Mouse (Mus musculus): ENCODE data around the gene Nf1.

The Nf1 gene

GRCm38 (mm10) chr11:79328060-79328459 is 11.4 kb upstream of the Nf1 start:
- DNase-seq (ENCODE audit: low spot score): no peak

- DNase-seq (ENCODE audit: low spot score): no peak
Observed at GRCm38 (mm10) chr11:79329585-79329984, 9.9 kb upstream of the Nf1 start.

DNA sequence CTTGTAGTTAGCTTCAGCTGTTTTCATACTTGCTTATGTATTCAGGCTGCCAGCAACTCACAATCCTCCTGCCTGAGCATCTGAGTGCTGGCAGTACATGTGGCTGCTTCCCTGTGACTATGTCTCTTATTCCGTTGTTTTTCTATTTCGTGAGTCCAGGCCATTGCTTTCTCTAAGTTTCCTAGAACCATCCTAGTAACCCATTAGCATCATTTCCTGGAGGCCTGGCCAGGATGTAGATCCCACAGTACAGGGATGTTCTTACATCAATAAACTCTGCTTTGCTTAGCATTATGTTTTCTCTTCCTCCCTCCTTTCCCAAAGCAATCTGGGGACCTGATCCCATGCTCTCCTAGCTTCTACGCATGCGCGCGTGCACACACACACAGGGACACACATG is 4.4 kb upstream of the Nf1 start:
- no peak for DNase-seq (ENCODE audit: low spot score)

DNA sequence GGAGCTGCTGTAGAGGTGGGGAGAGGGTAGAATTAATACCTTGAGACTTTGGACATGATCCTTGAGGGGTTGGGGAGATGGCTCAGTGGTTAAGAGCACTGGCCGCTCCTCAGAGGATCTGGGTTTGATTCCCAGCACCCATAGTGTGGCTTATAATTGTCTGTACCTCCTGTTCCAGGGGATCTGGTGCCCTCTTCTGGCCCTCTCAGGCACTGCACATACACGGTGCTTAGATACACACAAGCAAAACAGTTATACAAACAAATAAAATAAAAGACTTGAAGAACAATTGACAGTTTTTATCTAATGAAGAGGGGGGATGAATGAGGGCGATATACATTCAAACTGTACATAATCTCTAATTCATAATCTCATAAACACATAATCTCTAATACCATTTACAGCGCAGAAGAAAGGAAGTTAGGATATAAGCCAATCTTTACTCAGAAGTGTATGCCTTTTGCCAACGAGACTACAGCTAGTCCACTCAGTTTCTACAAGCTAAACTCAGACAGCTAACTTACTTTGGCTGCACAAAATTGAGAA is 2.7 kb upstream of the Nf1 start:
- no peak for DNase-seq (ENCODE audit: low spot score)

DNA sequence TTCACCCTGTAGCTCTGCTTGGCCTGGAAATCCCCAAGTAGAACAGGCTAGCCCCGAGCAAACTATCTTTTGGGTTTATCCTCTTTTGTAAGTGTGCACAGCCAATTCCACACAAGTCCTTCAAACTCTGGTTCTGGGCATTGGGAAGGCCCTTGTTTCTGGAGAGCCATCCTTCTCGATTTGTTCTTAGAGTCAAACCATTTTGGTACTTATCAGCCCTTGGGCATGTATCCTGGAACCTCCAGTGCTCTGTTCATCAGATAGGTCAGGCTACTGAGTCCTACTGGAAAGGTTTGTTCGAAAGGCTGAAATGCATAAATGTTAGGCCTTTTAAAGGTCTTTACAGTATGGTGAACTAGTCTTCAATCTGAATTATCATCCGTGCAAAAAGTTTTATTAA is 872 bp upstream of the Nf1 start:
- no peak for DNase-seq (ENCODE audit: low spot score)

DNA sequence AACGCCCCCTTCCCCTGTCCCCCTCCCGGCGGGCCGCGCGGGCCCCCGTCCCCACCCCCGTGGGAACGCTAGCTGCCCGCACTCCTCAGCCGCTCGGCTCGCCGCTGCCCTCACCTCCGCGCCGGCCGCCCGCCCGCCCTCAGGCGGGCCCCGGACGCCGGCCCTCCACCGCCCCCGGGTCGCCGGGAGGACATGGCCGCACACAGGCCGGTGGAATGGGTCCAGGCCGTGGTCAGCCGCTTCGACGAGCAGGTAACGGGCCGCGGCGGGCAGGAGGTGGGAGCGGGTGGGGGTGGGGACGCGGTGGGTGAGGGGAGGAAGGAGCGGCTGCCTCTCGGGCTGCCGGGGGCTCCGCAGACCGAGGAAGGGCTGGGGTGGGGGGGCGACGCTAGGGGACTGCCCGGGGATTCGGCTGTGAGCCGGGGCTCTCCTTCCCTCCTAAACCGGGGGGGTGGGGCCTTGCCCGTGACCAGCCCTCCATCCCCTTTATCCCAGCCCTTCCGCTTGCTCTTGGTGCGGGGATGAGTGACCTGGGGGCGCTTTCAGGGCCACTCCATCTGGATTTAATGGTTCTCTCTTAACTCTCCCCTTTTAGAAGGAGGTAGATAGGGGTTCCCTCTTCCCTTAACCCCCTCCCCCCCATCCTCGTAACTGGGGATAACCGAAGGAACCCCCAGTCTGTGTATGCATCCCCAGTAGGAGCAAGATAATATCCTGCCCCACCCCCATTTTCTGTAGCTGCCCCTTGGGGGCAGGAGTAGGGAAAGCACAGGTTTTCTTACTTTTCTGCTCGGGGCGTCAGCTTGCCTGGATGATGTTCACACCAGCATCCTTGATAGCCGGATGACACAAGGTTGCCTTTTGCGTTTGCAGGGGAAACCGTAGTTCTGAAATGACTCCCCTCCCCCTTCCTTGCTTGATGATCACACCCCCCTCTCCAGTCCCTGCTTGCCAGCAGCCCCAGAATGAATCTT is 602 bp downstream of the Nf1 start:
- DNase-seq (ENCODE audit: low spot score): no peak

DNA sequence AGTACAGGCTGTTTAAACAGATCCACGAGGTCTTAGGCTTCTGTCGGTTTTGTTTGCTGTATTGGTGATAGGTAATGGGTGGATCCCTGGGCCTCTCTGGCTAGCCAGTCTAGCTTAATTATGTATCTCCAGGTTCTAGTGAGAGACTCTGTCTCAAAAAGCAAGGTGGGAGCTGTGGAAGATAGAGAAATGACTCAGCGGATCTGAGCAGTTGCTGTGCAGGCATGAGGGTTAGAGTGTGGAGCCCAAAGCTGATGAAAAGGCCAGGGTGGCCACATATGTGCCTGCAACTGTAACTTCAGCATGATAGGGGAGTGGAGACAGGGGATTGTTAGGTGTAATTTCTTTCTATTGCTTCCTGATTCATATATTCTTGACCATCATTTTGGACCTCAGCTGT is 17.5 kb downstream of the Nf1 start:
- no peak for DNase-seq (ENCODE audit: low spot score)

DNA sequence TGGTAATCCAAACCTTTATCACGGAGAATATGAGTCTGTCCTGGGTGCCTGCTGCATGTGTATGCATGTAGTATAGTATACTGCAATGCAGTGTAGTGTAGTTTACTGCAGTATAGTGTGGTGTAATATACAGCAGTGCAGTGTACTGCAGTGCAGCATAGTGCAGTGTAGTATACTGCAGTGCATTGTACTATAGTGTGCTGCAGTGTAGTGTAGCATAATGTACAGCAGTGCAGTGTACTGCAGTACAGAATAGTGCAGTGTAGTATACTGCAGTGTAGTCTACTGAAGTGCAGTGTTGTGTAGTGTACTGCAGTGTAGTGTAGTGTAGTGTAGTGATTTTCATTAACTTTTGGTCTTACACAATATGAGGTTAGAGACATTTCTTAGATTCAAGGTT is 17.9 kb downstream of the Nf1 start:
- DNase-seq (ENCODE audit: low spot score): no peak

DNA sequence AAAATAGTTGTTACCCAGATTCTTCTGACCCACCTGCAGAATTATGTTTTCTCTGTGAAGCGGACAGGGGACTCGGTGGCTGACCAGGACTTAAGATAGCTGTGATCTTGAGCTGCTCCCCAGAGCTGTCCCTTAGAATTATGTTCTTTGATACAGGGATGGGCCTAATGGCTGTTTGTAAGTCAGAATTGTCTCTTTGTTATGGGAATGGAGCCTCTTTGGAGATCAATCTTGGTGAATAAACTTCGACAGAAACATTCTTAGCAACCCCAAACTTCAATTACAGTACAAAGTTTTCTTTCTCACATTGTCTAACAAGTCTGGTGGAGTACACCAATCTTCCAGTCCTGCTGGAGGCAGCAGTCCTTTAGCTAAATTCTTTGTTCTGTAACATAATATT is 25.5 kb downstream of the Nf1 start:
- no peak for DNase-seq (ENCODE audit: low spot score)

DNA sequence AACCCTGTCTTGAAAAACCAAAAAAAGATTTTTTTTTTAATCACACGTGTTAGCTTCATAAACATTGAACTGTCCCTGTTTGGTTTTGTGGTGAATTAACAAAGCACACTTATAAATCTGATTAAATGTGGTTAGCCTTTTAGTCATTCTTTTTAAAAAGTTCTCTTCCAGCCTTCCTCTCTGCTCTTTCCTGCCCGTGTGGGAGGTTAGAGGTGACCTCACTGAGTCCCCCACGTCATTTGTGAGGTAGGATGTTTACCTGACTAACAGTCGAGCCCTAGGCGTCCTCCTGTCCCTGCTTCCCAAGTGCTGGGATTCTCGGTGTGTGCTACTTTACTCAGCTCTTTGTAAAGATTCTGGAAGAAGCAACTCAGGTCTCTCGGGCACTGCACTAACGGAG is 26.8 kb downstream of the Nf1 start:
- no peak for DNase-seq (ENCODE audit: low spot score)

DNA sequence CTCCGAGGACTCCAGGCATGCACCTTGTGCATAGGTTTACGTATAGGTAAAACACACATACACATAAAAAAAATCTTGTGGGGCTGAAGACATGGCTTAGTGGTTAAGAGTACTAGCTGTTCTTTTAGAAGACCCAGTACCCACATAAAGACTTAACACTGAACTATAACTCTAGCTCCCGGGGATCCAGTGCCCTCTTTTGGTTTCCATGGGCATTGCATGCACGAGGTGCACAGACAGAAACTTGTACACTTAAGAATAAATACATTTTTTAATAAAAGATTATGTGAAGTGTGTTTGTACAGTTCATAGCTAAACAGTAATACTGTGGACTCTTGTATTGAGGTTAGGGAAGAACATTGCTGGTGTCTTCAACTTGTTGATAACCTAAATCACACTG is 33.5 kb downstream of the Nf1 start:
- no peak for DNase-seq (ENCODE audit: low spot score)

DNA sequence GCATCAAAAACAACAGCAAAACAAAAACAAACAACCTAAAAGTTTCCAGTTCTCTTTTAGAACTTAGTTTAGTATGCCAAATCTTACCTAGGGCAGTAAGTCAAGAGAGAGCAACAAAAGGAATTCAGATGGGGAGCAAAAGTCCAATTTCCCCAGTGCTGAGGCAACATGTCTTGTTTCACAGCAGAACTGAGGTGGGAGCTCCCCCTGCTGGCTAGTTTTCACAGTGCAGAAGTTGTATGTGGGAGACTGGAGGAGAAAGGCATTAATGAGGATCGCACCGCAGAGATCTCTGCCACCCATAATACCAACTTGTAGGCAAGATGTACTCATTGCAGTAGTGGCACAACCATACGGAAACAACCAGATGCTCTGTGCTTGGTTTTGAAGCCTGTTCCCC is 58.8 kb downstream of the Nf1 start:
- peak; percentile 63 for DNase-seq (ENCODE audit: low spot score)

GRCm38 (mm10) chr11:79403625-79404319 is 64.3 kb downstream of the Nf1 start:
- DNase-seq (ENCODE audit: low spot score): no peak

DNA sequence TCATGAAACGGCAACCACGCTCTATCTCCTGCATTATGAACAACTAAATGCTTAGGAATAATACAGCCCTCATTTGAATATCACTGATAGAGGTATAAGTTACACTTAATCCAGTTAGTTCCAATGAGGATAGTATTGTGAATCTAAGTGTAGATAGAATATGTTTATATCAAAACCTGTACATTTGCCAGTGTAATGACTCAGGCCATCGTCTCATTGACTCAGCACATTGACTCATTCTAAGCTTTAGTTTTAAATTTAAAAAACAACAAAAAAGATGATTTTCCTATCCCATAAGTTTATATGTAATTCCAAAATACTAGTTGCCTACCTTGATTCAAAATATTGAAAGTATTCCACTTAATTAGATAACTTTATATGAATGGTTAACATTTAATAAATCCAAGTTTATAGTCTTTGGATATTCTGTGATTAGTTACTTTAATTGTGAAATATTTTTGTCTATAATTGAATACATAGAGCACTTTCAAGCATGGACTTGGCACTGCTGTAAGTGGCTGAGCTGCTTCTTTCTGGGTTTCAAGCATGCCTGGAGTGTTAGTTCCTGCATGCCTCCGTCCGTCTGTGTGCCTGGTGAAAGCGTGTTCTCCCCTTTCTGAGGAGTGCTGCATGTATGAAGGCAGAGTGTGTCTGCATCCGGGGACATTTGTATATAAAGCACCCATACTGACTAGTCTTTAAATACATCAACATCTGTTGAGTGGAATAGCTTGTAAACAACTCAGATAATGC is 74.4 kb downstream of the Nf1 start:
- DNase-seq (ENCODE audit: low spot score): no peak

DNA sequence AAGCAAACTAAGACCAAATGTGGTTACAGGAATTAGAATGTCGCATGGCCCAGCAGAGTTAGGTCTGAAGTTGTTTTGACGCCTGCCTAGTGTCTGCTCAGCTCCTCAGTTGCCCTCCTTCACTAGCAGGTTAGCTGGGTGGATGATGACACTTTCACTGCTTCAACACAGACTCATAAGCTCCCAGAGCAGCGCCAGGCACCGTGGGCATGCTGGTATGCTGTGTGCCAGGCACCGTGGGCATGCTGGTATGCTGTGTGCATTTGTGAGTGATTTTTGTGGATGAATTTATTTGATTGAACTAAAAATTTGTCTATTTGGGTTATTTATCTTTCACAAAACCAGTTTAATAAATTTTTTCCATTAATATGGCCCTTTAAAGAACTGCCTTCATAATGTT is 83.0 kb downstream of the Nf1 start:
- DNase-seq (ENCODE audit: low spot score): no peak

GRCm38 (mm10) chr11:79426571-79426970 is 87.1 kb downstream of the Nf1 start:
- no peak for DNase-seq (ENCODE audit: low spot score)

DNA sequence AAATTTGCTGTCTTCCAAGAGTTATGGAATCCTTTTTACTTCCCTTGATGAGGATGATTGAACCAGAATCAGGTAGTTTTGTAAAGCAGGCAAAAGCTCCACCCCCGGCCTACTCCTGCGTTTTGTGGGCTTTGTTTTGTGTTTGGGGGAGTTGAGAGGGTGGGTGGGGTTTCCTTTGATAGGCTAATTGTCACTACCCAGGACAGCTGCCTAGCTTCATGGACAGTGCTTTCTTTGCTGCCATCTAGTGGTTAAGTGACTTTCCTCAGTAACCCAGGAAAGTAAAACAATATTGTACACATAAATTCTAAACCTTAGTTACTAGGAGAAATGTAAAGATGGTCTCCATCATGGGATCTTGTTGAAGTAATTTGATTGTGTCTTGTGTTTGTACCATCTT is 88.1 kb downstream of the Nf1 start:
- DNase-seq (ENCODE audit: low spot score): peak; percentile 33

DNA sequence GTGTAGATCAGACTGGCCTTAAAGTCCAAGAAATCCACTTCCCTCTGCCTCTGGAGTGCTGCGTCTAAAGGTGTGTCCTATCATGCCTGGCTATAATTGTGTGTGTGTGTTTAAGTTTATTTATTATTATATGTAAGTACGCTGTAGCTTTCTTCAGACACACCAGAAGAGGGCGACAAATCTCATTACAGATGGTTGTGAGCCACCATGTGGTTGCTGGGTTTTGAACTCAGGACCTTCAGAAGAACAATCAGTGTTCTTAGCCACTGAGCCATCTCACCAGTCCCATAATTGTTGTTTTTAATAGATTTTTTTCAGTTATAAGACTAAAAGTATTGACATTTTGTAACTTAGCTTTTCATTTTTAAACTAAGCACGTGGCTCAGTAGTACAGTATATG is 95.8 kb downstream of the Nf1 start:
- DNase-seq (ENCODE audit: low spot score): no peak

DNA sequence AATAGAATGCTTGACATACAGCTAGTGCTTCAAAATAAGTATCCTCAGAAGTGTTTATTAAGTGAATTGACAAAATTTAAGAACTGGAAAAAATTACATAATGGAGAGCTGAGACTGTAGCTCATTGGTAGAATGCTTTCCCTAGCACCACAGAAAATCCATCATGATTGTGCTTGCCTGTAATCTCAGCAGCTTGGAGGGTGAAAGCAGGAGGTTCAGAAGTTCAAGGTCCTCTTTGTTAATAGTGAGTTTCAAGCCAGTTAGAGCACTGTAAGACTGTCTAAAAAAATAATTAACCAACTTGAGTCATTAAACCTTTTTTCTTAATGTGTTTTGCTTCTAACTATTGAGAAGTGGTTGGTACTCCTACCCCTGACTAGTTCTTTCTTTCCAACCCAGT is 108.9 kb downstream of the Nf1 start:
- no peak for DNase-seq (ENCODE audit: low spot score)

- DNase-seq (ENCODE audit: low spot score): no peak
Observed at GRCm38 (mm10) chr11:79452966-79453365, 113.5 kb downstream of the Nf1 start.

- no peak for DNase-seq (ENCODE audit: low spot score)
Observed at GRCm38 (mm10) chr11:79457928-79458327, 118.4 kb downstream of the Nf1 start.

DNA sequence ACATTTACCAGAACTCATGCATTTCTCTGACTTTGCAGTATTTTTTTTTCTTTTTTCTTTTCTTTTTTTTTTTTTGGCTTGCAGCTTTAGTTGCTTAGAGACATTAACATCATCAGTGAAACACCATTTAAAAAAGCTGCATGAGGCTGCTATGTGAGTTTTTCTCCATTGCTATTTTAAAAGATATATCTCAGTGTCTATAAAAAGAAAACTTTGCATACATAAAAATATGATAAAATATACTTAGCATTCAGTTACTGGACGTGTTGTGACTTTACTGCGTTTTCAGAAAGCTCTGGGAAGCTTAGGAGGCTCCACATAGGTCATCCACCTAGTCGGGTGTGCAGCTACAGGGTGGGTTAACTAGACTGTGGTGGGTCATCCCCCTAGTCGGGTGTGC is 120.4 kb downstream of the Nf1 start:
- DNase-seq (ENCODE audit: low spot score): no peak
